ENCODE assay signal across 10 mouse cellular contexts in the genomic region with DNA sequence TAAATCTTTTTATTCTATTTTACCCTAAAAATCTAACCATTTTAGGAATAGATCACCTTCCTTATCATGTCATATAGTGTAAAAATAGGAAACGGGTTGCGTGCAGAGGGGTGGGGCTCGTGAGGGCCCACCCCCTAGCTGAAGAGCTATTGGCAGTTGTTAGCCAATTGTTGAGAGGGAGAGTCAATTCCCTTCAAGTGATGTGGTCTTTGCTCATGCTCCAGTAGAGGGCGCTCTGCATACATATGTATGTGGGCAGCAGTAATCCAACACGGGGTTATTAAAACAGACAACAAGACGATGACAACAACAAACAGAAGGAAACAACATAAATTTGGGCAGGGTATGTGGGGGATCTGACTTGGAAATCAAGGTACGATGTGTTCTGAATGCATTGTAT. TPM values are rescaled to one million over a fixed set of nuclear protein-coding genes. Genes with fewer than 3 reads are reported as not detected.
DNase-seq lines count a peak whose midpoint lies in the region; ATAC-seq and TF ChIP-seq lines count a peak whose summit lies in the region.
"Had no signal": no experiment of that assay in that cellular context is flagged by ENCODE, and none has a peak within 500 bp of the region (broad histone marks: within the 10 kb centered on the region; RNA-seq: fewer than 3 reads in every experiment).

No protein-coding gene starts in this region.

- H3K27me3 ChIP-seq in midbrain, embryonic 14.5 days (ENCODE audit: control insufficient read depth, insufficient read depth, low read length) = no peaks in the 10 kb centered on the region
- no peaks in the 10 kb centered on the region for H3K27me3 ChIP-seq in midbrain, embryonic 15.5 days (replicated peaks)

- H3K4me3 ChIP-seq in midbrain, embryonic 14.5 days (replicated peaks; ENCODE audit: low read depth, low read length) = no peak overlapping the region
- no peak overlapping the region for H3K4me3 ChIP-seq in midbrain, embryonic 15.5 days
- H3K4me3 ChIP-seq in cortical plate, adult 2 months (ENCODE audit: insufficient read depth, low read length) = no peak overlapping the region

- no peak for ATAC-seq in midbrain, embryonic 14.5 days (ENCODE audit: low FRiP score, low TSS enrichment)
- no peak for ATAC-seq in midbrain, embryonic 15.5 days (replicated peaks)

- no peaks in the 10 kb centered on the region for H3K36me3 ChIP-seq in midbrain, embryonic 14.5 days (ENCODE audit: control insufficient read depth, insufficient read depth, low read length)
- no peaks in the 10 kb centered on the region for H3K36me3 ChIP-seq in midbrain, embryonic 15.5 days (replicated peaks)

- no peak overlapping the region for H3K27ac ChIP-seq in midbrain, embryonic 14.5 days (replicated peaks; ENCODE audit: low read depth, low read length)
- H3K27ac ChIP-seq in midbrain, embryonic 15.5 days = no peak overlapping the region
- no peak overlapping the region for H3K27ac ChIP-seq in cortical plate, adult 2 months (ENCODE audit: insufficient read depth, low read length)
- H3K27ac ChIP-seq: macrophage had no signal

- H3K9me3 ChIP-seq in midbrain, embryonic 14.5 days (ENCODE audit: control insufficient read depth, low read length) = no peaks in the 10 kb centered on the region
- no peaks in the 10 kb centered on the region for H3K9me3 ChIP-seq in midbrain, embryonic 15.5 days

- no peaks in the 10 kb centered on the region for H3K4me1 ChIP-seq in midbrain, embryonic 14.5 days (ENCODE audit: control insufficient read depth, insufficient read depth, low read length)
- no peaks in the 10 kb centered on the region for H3K4me1 ChIP-seq in midbrain, embryonic 15.5 days
- no peaks in the 10 kb centered on the region for H3K4me1 ChIP-seq in cortical plate, adult 2 months (ENCODE audit: control insufficient read depth, insufficient read depth, low read length)

- no peak overlapping the region for H3K4me2 ChIP-seq in midbrain, embryonic 14.5 days (ENCODE audit: low read length)
- H3K4me2 ChIP-seq in midbrain, embryonic 15.5 days = no peak overlapping the region

- TF ChIP-seq CTCF in cortical plate, adult 2 months (IDR thresholded peaks at IDR 0.05; ENCODE audit: extremely low read depth, insufficient read depth, low read length) = 0 out of 2 replicates have a peak, but pooled peaks have one; percentile 4

- peak; percentile 10 for DNase-seq in cerebellum, adult 9-10 months
- DNase-seq in cerebellum, adult 11-12 months = no peak
- DNase-seq in midbrain, embryonic 14.5 days = peak; percentile 5
- DNase-seq in retina, postnatal 1 day = peak; percentile 34
- no peak for DNase-seq in neural tube, embryonic 10.5 days (ENCODE audit: extremely low spot score, low spot score)
- no peak for DNase-seq in spleen, adult 12 weeks (ENCODE audit: low spot score)

- no peak for TF ChIP-seq POLR2A in cortical plate, adult 2 months (IDR thresholded peaks at IDR 0.05; ENCODE audit: extremely low read depth, insufficient read depth, low read length)

- no peak overlapping the region for H3K9ac ChIP-seq in midbrain, embryonic 14.5 days (replicated peaks; ENCODE audit: low read length)
- no peak overlapping the region for H3K9ac ChIP-seq in midbrain, embryonic 15.5 days

- WGBS in midbrain, embryonic 14.5 days = 70% methylated on average over 7 of the region's 7 CpGs
- WGBS in midbrain, embryonic 15.5 days = 73% methylated on average over 7 of the region's 7 CpGs

RNA-seq across cellular contexts. Expression of gene Efcab3, which starts 42.3 kb away (rescaled TPM):
- not detected in 2 replicates for polyA plus RNA-seq in midbrain, embryonic 14.5 days (2014; fragmentation: Nextera tagmentation; extraction: Ambion mirVana)
- not detected in 2 replicates for polyA plus RNA-seq in midbrain, embryonic 15.5 days (2015; fragmentation: Nextera tagmentation; extraction: Ambion mirVana)
- 1.0 and 1.5 TPM in 2 replicates for polyA plus RNA-seq in cortical plate, adult 2 months (2012; rRNA removed)
- polyA plus RNA-seq: gonadal fat pad, adult 2 months; macrophage had no signal

Comparison
In these comparisons a context has a peak if more than half of its experiments do, and no peak if none do; other contexts are left out.
1. DNase-seq: peak in cerebellum, adult 9-10 months (single experiment), midbrain, embryonic 14.5 days (single experiment) and retina, postnatal 1 day (single experiment); none in cerebellum, adult 11-12 months (single experiment), neural tube, embryonic 10.5 days (single experiment) and spleen, adult 12 weeks (single experiment).